Mouse (Mus musculus): ENCODE results near the gene Ubac2. TPM values are rescaled to one million over a fixed set of nuclear protein-coding genes. Genes with fewer than 3 reads are reported as not detected.

Ubac2 gene
- polyA plus RNA-seq, 1 experiment from 2014 or later = 66.7 TPM

GRCm38 (mm10) chr14:121989331-121989730, 110.9 kb downstream of the Ubac2 start:
- ATAC-seq (replicated peaks; ENCODE audit: low FRiP score) = no peak
- H3K27me3 ChIP-seq = no peaks in the 10 kb centered on the region
- WGBS = 72% methylated on average over 3 of the region's 3 CpGs
- no peak overlapping the region for H3K4me2 ChIP-seq
- no peaks in the 10 kb centered on the region for H3K9me3 ChIP-seq (replicated peaks)
- H3K4me3 ChIP-seq (replicated peaks) = no peak overlapping the region
- H3K36me3 ChIP-seq = peaks cover 4% of the 10 kb centered on the region
- 0 out of 2 replicates have a peak overlapping the region, but pooled peaks have one; percentile 41 for H3K27ac ChIP-seq
- no peak overlapping the region for H3K9ac ChIP-seq
- peaks cover 40% of the 10 kb centered on the region for H3K4me1 ChIP-seq

GRCm38 (mm10) chr14:121989869-121990268, 111.4 kb downstream of the Ubac2 start:
- no peak for ATAC-seq (replicated peaks; ENCODE audit: low FRiP score)
- no peaks in the 10 kb centered on the region for H3K9me3 ChIP-seq (replicated peaks)
- no peak overlapping the region for H3K9ac ChIP-seq
- H3K4me2 ChIP-seq = no peak overlapping the region
- peak overlapping the region; percentile 32; the same call in 1 of the 2 replicates for H3K27ac ChIP-seq
- no peaks in the 10 kb centered on the region for H3K27me3 ChIP-seq
- no peak overlapping the region for H3K4me3 ChIP-seq (replicated peaks)
- 79% methylated on average over 3 of the region's 3 CpGs for WGBS
- peaks cover 9% of the 10 kb centered on the region for H3K36me3 ChIP-seq
- H3K4me1 ChIP-seq = peaks cover 37% of the 10 kb centered on the region

DNA sequence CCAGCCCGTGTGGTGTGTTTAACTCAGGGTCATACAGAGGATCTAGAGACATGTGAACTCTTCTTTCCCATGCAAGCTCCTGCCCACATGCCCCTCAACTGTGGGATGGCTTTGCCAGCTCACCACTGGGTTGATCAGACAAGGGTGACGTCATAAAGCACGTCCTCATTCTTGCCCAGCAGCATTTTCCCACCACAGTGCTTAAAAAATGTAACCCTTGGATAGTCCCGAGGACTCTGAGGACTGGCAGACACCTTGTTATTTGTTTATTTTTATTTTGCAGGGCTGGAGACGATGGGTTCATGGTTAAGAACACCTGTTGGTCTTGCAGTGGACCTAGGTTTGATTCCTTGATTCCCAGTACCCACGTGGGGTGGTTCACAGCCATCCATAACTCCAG, 112.5 kb downstream of the Ubac2 start:
- no peak overlapping the region for H3K9ac ChIP-seq
- H3K4me3 ChIP-seq (replicated peaks) = no peak overlapping the region
- H3K36me3 ChIP-seq = peaks cover 16% of the 10 kb centered on the region
- WGBS = 80% methylated on average over 6 of the region's 6 CpGs
- no peak overlapping the region for H3K27ac ChIP-seq
- peaks cover 37% of the 10 kb centered on the region for H3K4me1 ChIP-seq
- no peaks in the 10 kb centered on the region for H3K9me3 ChIP-seq (replicated peaks)
- no peak overlapping the region for H3K4me2 ChIP-seq
- no peaks in the 10 kb centered on the region for H3K27me3 ChIP-seq
- ATAC-seq (replicated peaks; ENCODE audit: low FRiP score) = no peak

DNA sequence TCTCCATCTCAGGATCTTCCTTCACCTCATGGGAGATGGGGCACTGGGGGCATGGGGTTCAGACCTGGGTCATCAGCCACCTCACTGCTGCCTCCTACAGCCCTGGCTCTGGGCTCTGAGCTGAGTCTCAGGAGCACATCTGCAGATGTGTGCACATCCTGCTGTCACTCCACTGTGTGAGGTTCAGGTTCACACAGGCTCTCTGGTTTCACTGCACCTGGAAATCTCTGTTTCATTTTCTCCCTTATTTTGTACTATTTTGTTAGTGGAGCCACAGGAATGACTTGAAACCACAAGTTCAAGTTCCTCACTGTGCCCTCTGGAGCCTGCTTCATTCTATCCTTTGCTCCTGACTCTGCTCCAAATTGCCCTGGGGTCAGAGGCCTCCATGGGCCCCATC, 113.5 kb downstream of the Ubac2 start:
- H3K4me1 ChIP-seq = peaks cover 37% of the 10 kb centered on the region
- ATAC-seq (replicated peaks; ENCODE audit: low FRiP score) = no peak
- H3K4me3 ChIP-seq (replicated peaks) = no peak overlapping the region
- H3K9me3 ChIP-seq (replicated peaks) = no peaks in the 10 kb centered on the region
- peak overlapping the region; percentile 34; the same call in 1 of the 2 replicates for H3K27ac ChIP-seq
- H3K27me3 ChIP-seq = no peaks in the 10 kb centered on the region
- H3K9ac ChIP-seq = no peak overlapping the region
- peaks cover 19% of the 10 kb centered on the region for H3K36me3 ChIP-seq
- no peak overlapping the region for H3K4me2 ChIP-seq

DNA sequence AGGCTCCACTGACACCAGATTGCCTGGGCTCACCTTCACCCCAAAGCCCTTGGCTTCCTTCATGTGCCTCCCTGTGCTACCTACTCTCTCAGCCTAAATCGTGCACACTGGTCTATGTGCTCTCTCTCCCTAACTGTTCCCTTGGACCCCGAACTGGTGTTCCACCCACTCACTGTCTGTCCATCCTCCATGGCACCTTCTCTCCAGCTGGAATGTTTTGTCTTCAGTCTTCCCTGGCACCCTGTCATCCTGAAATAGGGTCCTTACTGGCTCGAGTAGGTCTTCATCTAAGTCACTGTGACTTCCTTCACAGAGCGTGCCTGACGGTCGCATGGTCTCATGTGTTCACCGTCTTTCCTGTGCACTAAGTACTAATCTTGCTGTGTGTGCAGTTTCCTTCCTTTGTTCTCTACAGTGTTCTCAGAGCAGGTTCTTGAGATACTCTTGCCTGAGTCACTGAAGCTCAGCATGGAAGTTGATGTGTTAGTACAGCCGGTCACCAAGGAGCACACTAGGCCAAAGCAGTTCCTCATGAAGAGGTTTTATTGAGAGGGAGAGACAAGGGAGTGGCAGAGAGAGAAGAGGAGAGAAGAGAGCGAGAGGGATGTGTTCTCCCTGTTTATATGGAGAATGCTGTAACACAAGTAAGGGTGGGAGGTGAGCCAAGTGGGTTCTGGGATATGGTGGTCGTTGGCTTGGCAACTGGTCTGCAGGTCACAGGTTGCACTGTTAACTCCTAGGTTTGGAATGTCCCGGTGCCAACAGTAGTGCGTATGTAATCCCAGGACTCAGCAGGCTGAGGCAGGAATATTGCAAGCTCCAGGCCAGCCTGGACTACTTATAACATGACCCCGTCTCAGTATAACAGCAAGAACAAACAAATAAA, 114.2 kb downstream of the Ubac2 start:
- Histone ChIP-seq H3K9ac (no peak overlapping the region), H3K4me3 (replicated peaks) (no peak overlapping the region), H3K27me3 (no peaks in the 10 kb centered on the region), H3K36me3 (peaks cover 21% of the 10 kb centered on the region), H3K9me3 (replicated peaks) (no peaks in the 10 kb centered on the region), H3K4me1 (peaks cover 32% of the 10 kb centered on the region), H3K4me2 (no peak overlapping the region), H3K27ac (peak overlapping the region; percentile 34; the same call in 1 of the 2 replicates)
- ATAC-seq (replicated peaks; ENCODE audit: low FRiP score) = no peak
- WGBS = 76% methylated on average over 13 of the region's 13 CpGs

GRCm38 (mm10) chr14:121993616-121994015, 115.2 kb downstream of the Ubac2 start:
- Histone ChIP-seq H3K4me3 (replicated peaks) (no peak overlapping the region), H3K9me3 (replicated peaks) (no peaks in the 10 kb centered on the region), H3K27ac (no peak overlapping the region), H3K36me3 (peaks cover 26% of the 10 kb centered on the region), H3K4me2 (no peak overlapping the region), H3K9ac (no peak overlapping the region), H3K27me3 (no peaks in the 10 kb centered on the region), H3K4me1 (peaks cover 23% of the 10 kb centered on the region)
- no peak for ATAC-seq (replicated peaks; ENCODE audit: low FRiP score)
- WGBS = 87% methylated on average over 4 of the region's 4 CpGs

DNA sequence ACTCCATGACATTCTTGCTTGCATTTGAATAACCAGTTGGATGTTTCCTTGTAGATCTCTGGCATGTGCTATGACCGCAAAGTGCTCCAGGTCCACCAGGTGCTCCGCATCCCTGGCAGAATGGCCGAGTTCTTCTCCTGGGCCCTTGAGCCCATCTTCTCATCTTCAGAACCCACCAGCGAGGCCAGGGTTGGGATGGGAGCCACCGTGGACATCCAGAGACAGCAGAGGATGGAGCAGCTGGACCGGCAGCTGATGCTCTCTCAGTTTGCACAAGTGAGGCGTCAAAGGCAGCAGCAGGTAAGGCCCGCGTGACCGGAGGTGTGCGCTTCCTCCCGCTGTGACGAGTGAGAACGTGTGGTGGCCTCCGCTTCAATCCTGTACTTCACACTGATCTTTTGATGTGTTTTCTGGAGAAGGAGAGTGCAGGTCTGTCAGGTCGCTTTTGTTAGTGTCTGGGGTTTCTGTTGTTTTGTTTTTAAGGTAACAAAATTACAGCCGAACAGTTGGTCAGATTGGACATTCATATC, 115.8 kb downstream of the Ubac2 start:
- 93% methylated on average over 17 of the region's 17 CpGs for WGBS
- Histone ChIP-seq H3K27ac (no peak overlapping the region), H3K27me3 (no peaks in the 10 kb centered on the region), H3K9ac (no peak overlapping the region), H3K36me3 (peaks cover 26% of the 10 kb centered on the region), H3K4me2 (no peak overlapping the region), H3K4me3 (replicated peaks) (no peak overlapping the region), H3K4me1 (peaks cover 17% of the 10 kb centered on the region), H3K9me3 (replicated peaks) (no peaks in the 10 kb centered on the region)
- ATAC-seq (replicated peaks; ENCODE audit: low FRiP score) = no peak

DNA sequence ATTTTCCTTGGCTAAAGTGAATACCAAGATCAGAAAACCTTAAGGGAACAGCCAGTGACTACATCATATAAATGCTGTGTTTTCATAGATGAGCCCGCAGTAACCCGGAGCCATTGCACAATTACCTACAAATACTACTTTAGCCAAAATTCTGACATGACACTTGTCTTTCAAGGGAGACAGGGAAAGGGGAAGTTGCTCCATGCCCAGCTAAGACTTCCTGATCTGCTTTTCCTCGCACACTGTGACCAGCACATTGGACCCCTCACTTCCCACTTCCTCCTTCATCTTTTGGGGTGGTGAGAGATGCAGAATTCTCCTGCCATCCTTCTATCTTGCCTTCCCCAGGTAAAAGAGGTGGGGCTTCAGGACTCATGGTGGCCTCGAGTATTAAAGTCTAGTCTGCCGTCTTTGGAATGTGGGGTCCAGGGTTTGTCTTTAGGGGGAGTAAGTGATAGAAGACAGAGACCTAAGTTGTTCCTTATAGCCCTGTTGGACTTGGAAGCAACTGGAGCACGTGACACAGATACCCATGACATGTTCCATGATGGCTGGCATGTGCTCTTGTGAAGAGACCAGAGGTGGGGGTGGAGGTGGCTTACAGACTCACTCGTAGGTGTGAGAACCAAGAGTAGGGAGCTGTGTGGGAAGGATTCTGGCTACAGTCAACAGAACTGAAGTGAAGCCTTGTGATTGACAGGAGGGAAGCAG, 116.6 kb downstream of the Ubac2 start:
- peaks cover 26% of the 10 kb centered on the region for H3K36me3 ChIP-seq
- H3K27ac ChIP-seq = no peak overlapping the region
- no peaks in the 10 kb centered on the region for H3K9me3 ChIP-seq (replicated peaks)
- no peak overlapping the region for H3K4me3 ChIP-seq (replicated peaks)
- ATAC-seq (replicated peaks; ENCODE audit: low FRiP score) = no peak
- no peak overlapping the region for H3K4me2 ChIP-seq
- H3K4me1 ChIP-seq = peaks cover 12% of the 10 kb centered on the region
- no peak overlapping the region for H3K9ac ChIP-seq
- 91% methylated on average over 7 of the region's 7 CpGs for WGBS
- H3K27me3 ChIP-seq = no peaks in the 10 kb centered on the region

GRCm38 (mm10) chr14:121995557-121995870, 117.1 kb downstream of the Ubac2 start:
- no peak overlapping the region for H3K9ac ChIP-seq
- H3K27me3 ChIP-seq = no peaks in the 10 kb centered on the region
- no peak overlapping the region for H3K4me3 ChIP-seq (replicated peaks)
- no peak overlapping the region for H3K4me2 ChIP-seq
- no peaks in the 10 kb centered on the region for H3K9me3 ChIP-seq (replicated peaks)
- peaks cover 30% of the 10 kb centered on the region for H3K36me3 ChIP-seq
- 90% methylated on average over 1 of the region's 1 CpGs for WGBS
- ATAC-seq (replicated peaks; ENCODE audit: low FRiP score) = no peak
- peaks cover 12% of the 10 kb centered on the region for H3K4me1 ChIP-seq
- no peak overlapping the region for H3K27ac ChIP-seq

- no peak overlapping the region for H3K4me2 ChIP-seq
- no peak overlapping the region for H3K4me3 ChIP-seq (replicated peaks)
- H3K9ac ChIP-seq = no peak overlapping the region
- 80% methylated on average over 8 of the region's 8 CpGs for WGBS
- ATAC-seq (replicated peaks; ENCODE audit: low FRiP score) = no peak
- H3K9me3 ChIP-seq (replicated peaks) = no peaks in the 10 kb centered on the region
- no peak overlapping the region for H3K27ac ChIP-seq
- peaks cover 35% of the 10 kb centered on the region for H3K36me3 ChIP-seq
- no peaks in the 10 kb centered on the region for H3K27me3 ChIP-seq
- peaks cover 13% of the 10 kb centered on the region for H3K4me1 ChIP-seq
Measured at GRCm38 (mm10) chr14:121996786-121997185, 118.4 kb downstream of the Ubac2 start.

DNA sequence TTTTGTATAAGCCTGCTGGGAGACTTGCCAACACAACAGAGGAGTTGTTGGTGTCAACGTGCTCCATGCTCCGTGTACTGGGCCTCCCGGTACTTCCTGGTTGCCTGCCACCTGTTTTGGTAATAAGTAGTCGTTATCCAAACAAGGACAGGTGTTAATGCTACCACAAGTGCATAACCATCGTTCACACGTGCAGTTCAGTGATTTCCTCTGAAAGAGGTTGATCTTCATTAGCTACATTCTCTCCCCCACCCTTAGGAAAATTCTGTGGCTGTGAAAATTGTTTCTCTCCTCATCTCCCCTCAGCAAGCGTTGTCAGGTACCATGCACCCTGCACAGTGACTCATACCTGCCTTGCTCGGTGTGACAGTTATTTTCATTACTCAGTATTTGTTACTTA, 121.0 kb downstream of the Ubac2 start:
- Histone ChIP-seq H3K27ac (no peak overlapping the region), H3K4me1 (0 out of 2 replicates have a peak, but pooled peaks cover 5% of the 10 kb centered on the region), H3K9me3 (replicated peaks) (no peaks in the 10 kb centered on the region), H3K4me2 (no peak overlapping the region), H3K4me3 (replicated peaks) (no peak overlapping the region), H3K27me3 (no peaks in the 10 kb centered on the region), H3K9ac (no peak overlapping the region), H3K36me3 (peaks cover 33% of the 10 kb centered on the region)
- 76% methylated on average over 8 of the region's 8 CpGs for WGBS
- no peak for ATAC-seq (replicated peaks; ENCODE audit: low FRiP score)

All from kidney, embryonic 15.5 days (tissue).